Mouse (Mus musculus) fat pad, adult 2 months (tissue): Measurements from ENCODE around the gene Ssc4d.
A peak's percentile ranks its signal among the peaks of the same experiment; 100 is the strongest.

Experiments
- DNase-seq: peaks from one replicate; pipeline ENCODE4 v3.0.0-alpha.2; 2011; ENCODE audit warnings: low read depth, low spot score; ENCODE audit errors: extremely low read depth

Ssc4d gene

GRCm38 (mm10) chr5:135974365-135974764, at the start of gene Ssc4d:
Ssc4d (minus strand) TSS chr5:135974531.
- DNase-seq: no peak

- no peak for DNase-seq
Measured at GRCm38 (mm10) chr5:136019907-136020306, 45.6 kb upstream of the Ssc4d start.

- no peak for DNase-seq
Measured at GRCm38 (mm10) chr5:136018726-136019125, 44.4 kb upstream of the Ssc4d start.

GRCm38 (mm10) chr5:136017262-136017661, 42.9 kb upstream of the Ssc4d start:
- DNase-seq: no peak

- DNase-seq: no peak
Measured at GRCm38 (mm10) chr5:136016014-136016876, 41.9 kb upstream of the Ssc4d start.

GRCm38 (mm10) chr5:136015586-136015985, 41.3 kb upstream of the Ssc4d start:
- DNase-seq: no peak

- no peak for DNase-seq
Measured at GRCm38 (mm10) chr5:136014877-136015276, 40.5 kb upstream of the Ssc4d start.

GRCm38 (mm10) chr5:136007745-136008144, 33.4 kb upstream of the Ssc4d start:
- no peak for DNase-seq

DNA sequence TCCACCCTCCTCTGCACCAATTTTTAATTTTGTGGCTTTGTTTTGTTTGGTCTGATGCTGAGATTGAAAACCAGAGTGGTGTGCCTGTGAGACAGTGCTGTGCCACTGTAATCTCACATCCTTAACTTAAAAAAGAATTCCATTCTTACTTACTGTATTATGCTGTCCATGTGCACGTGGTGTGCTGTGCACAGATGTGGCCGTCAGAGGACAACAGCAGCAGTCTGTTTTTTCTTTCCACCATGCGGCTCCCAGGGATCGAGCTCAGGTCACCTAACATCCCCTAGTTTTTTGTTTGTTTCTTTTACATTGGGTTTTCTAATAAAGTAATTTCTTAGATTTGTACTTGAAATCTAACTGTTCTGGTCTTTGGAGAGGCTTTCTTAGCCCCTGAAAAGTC, 30.2 kb upstream of the Ssc4d start:
- DNase-seq: no peak

DNA sequence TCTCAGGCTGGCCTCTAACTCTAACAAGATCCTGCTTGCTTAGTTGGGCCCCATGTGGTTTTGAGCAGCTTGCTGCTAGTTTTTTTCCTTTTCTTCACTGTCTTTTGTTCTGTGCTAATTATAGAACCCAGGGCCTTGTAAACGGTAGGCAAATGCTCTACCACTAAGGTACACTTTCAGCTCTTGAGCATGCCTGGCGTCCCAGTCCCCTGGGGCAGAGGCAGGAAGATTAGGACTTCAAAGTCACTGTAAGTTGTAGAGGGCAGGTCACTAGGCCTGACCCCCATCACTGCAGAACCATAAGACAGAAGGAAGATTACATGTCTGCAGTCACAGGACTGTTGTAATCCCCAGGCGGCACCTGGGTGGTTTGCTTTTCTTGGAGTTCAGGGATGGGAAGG, 28.4 kb upstream of the Ssc4d start:
- DNase-seq: no peak

DNA sequence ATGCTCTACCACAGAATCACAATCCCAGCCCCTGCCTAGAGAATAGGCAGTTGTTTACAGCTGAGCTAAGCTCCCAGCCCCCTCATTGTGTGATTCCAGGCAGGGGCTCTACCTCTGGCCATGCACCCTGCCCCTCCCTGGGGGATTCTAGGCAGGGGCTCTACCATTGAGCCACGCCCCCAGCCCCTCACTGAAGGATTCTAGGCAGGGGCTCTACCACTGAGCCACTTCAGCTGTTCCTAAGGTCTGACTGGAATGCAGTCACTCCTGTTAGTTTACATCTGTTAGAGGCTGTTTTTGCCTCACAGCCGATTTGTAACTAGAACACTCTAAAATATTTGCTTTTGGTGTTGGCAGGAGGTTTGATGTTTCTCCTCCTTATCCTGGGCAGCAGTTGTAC, 28.0 kb upstream of the Ssc4d start:
- DNase-seq: no peak

GRCm38 (mm10) chr5:136001222-136001621, 26.9 kb upstream of the Ssc4d start:
- no peak for DNase-seq

GRCm38 (mm10) chr5:135996162-135996561, 21.8 kb upstream of the Ssc4d start:
- DNase-seq: peak; percentile 92

DNA sequence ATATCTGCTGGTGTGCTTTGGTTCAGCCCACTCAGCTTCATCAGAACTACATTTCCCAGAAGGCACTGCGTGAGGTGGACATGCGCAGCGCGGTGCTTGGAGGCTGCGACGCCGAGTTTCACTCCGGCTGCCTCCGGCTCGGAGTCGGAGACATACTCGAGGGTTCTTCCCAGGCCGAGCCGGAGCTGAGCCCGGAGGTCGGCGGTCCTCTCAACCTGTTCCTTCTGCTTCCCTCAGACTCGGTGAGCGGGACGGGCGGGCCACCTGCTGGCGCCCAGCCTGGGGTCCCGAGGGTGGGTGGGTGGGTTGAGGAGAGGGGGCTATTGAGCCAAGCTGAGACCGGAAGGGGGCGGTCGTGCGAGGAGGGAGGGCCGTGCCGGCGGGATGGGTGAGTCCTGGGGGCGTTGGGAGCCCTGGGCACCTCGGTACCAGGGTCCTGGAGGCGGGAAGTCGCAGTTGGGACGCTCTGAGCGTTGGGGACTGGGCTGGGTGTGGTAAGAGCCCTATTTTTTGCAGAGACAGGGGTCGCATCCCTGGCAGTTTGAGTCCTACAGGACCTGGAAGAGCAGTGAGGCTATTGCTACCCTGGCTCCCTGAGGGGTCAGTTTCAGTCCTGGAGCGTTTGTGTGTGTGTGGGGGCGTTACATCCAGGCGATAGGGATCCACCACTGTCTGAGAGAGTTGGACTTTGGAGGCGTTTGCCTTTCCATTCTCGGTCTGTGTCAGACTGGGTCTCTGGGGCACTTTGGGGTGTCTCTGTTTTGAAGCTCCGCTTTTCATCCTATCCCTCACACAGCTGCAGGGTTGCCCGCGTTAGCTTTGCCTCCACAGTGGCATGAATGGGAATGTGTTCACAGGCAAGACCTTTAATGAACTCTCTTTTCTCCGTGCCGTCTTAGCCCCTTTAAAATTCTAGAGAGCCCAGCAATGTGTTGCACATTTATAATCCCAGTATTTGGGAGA, 20.7 kb upstream of the Ssc4d start, which contains the start of gene Dtx2:
Dtx2 (plus strand) TSS at position 76 of the 963 bp plus-strand sequence.
- DNase-seq: no peak

- DNase-seq: no peak
Measured at GRCm38 (mm10) chr5:135994335-135994724, 20.0 kb upstream of the Ssc4d start.

- DNase-seq: no peak
Measured at GRCm38 (mm10) chr5:135993381-135993965, 19.1 kb upstream of the Ssc4d start.

DNA sequence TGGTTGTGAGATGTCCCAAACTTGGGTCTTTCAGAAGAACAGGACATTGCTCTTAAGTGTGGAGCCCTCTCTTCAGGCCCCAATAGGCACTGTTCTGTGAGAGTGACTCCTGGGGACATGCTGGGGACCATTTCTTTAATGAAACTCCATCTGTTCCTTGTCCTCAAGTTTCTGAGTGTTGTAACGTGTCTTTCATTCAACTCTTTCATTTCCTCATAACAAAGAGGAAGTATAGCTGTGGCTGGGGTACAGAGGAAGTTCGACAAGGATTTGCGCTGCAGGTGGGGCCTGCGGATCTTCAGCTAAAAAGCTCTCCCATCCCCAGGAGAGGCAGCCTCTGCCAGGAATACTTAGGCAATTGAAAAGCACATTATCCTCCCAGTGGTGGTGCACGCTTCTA, 16.3 kb upstream of the Ssc4d start:
- DNase-seq: no peak

DNA sequence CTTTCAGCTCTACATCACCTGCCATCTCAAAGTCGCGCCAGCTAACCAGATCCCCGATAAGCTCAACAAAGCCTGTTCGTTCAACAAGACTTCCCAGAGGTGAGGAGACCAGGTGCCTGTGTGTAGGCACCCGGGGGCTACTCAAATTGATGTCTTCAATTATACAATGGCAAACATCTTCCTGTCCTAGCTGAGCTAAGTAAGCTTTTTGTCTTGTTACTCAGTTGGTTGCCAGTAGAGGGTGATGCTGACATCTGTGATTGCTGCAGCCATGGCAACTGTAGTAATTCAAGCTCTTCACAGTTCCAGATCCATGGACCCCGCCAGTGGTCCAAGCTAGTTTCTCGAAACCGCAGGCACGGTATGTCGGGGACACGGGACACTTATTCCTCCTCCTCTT, 12.9 kb upstream of the Ssc4d start:
- no peak for DNase-seq

DNA sequence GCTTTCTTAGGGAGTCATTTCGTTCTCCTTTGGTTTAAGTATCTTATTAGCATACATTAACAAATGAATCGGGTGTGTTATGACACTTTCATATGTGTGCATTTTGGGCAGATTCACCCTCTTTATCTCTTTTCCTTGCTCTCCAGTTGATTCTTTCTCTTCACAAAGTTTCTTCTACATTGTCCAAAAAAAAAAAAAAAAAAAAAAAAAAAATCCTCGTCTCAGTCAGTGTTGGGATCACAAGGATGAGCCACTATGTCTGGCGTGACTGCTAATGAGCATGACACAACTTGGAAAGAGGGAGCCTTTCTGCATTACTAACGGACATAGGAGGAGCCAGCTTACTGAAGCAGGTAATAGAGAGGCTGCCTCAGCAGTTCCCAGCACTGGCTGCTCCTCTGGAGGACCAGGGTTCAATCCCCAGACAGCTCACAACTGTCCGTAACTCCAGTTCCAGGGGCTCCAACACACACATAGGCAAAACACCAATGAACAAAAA, 10.3 kb upstream of the Ssc4d start:
- DNase-seq: no peak

DNA sequence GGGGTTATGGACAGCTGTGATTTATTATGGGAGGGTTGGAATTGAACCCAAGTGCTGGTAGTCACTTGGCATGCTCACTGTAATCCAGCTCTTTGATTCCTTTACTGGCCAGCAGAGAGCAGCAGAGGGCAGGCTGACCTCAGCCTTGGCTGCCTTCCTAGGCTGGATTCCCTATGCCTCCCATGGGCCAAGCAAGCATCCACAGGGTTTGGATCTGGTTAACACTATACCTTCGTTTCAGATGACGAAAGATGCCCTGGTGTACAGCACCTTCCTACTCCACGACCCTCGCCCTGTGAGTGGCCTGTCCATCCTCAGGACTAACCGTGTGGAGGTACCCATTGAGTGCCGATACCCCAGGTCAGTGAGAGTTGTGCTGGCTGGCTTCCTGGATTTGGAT, 8.1 kb upstream of the Ssc4d start:
- no peak for DNase-seq

DNA sequence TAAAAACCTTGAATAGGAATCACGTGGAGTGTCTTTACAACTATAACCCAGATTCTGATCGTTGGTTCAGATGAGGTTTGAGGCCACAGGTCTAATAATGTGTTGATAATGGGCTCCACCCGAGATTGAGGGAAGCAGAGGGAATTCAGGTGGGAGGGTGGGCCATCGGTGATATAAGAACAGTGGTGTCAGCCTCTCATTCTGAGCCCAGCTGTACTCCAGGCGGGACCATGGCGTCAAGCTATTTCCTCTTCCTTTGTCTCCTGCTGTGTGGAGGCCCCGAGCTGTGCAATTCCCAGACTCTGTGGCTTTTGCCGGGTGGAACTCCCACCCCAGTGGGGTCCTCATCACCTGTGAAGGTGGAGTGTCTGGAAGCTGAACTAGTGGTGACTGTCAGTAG, 5.6 kb upstream of the Ssc4d start, which contains the start of gene Zp3:
Zp3 (plus strand) TSS at position 196 of the 400 bp plus-strand sequence.
- no peak for DNase-seq
